Mouse (Mus musculus) midbrain, embryonic 16.5 days (tissue): ENCODE data around the gene Ptpro. TPM values are rescaled to one million over a fixed set of nuclear protein-coding genes. Genes with fewer than 3 reads are reported as not detected.

Experiments used
- ATAC-seq: fragments of 200-750 bp; cut with Nextera tagmentation; 2 replicates; pipeline ENCODE4 v1.8.0; 2017; ENCODE audit warnings: moderate TSS enrichment
- H3K27ac ChIP-seq: fragments of 300-500 bp; sonication (generic); 2 replicates; pipeline ENCODE4 v1.5.1; 2014; ENCODE audit warnings: mild to moderate bottlenecking, low read length, mixed read lengths
- H3K27me3 ChIP-seq: fragments of 300-500 bp; sonication (generic); 2 replicates; pipeline ENCODE4 v1.6.1; 2014; ENCODE audit warnings: low read depth, low read length, mixed read lengths; ENCODE audit not compliant: control insufficient read depth, insufficient read depth
- H3K36me3 ChIP-seq: fragments of 300-500 bp; sonication (generic); 2 replicates; pipeline ENCODE4 v1.6.1; 2014; ENCODE audit warnings: mild to moderate bottlenecking, low read length, moderate library complexity, mixed read lengths; ENCODE audit not compliant: control insufficient read depth, insufficient read depth
- H3K4me1 ChIP-seq: fragments of 300-500 bp; sonication (generic); 2 replicates; pipeline ENCODE4 v1.6.1; 2014; ENCODE audit warnings: mild to moderate bottlenecking, low read length, mixed read lengths; ENCODE audit not compliant: control insufficient read depth, insufficient read depth
- H3K4me2 ChIP-seq: fragments of 300-500 bp; sonication (generic); 2 replicates; pipeline ENCODE4 v1.6.1; 2014; ENCODE audit warnings: mild to moderate bottlenecking, low read length, mixed read lengths
- H3K4me3 ChIP-seq: fragments of 300-500 bp; sonication (generic); 2 replicates; pipeline ENCODE4 v1.5.1; 2014; ENCODE audit warnings: low read depth, mild to moderate bottlenecking, low read length, moderate library complexity, mixed read lengths
- H3K9ac ChIP-seq: fragments of 300-500 bp; sonication (generic); 2 replicates; pipeline ENCODE4 v1.6.1; 2014; ENCODE audit warnings: low read depth, low read length, mixed read lengths
- H3K9me3 ChIP-seq: fragments of 300-500 bp; sonication (generic); replicated peaks from 2 replicates; pipeline ENCODE4 v1.6.1; 2014; ENCODE audit warnings: mild to moderate bottlenecking, low read length, mixed read lengths; ENCODE audit not compliant: control insufficient read depth, poor library complexity, severe bottlenecking
- WGBS: fragments of 180-500 bp; shearing (Covaris S2); extraction: QIAGEN DNeasy Blood & Tissue Kit; methylation state at CpG from one replicate; pipeline ENCODE4 v1.1.7; 2014; 5-methylcytosine and 5-hydroxymethylcytosine counted together
- polyA plus RNA-seq: library from polyadenylated mRNA; unstranded; fragments of >200 nt; fragmentation: Nextera tagmentation; extraction: Ambion mirVana; gene quantifications from 2 replicates; pipeline ENCODE4 v1.2.1, GENCODE M21; 2015

The Ptpro gene
- polyA plus RNA-seq, 1 experiment from 2014 or later = 73.7 TPM

DNA sequence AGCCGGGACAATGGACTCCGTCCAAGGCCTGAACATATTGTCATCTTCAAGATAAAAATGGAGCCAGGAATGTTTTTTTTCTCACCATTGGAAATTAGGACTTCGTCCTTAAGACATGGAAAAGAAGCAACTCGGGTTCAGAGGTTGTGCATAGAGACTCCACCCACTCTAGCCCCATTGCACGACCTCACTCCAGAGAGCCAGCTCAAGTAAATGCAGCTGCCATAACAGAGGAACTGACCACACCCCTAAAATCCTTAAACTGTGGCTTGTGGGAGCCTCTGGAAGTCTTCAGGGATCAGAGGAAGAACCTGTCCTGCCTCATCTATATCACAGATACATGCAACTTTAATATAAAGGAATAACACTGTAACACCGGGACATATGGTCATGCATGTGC is 246.7 kb downstream of the Ptpro start:
- ATAC-seq = no peak

DNA sequence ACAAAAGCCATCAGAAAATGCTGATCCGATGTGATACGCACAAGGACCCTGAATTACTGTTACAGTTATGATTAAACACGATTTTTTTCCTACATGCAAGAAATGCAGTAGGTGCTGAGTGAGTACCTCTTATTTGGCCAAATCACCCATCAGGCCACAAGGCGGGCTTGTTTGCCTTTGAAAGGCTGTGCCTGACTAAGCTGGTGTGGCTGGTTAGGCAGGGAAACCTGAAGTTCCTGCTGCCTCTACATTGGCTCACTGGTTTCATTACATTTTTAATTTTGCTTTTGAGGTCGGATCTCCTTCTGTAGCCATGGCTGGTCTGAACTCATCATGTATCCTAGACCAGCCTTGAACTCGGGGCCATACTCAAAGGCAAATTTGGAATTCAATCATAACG is 250.9 kb downstream of the Ptpro start:
- 87% methylated on average over 7 of the region's 7 CpGs for WGBS
- no peak overlapping the region for H3K9ac ChIP-seq
- H3K27me3 ChIP-seq = no peaks in the 10 kb centered on the region
- H3K9me3 ChIP-seq = no peaks in the 10 kb centered on the region
- no peak for ATAC-seq
- no peak overlapping the region for H3K4me2 ChIP-seq
- peaks cover 4% of the 10 kb centered on the region; the same call in 1 of the 2 replicates for H3K36me3 ChIP-seq
- no peak overlapping the region for H3K4me3 ChIP-seq
- no peak overlapping the region for H3K27ac ChIP-seq
- H3K4me1 ChIP-seq = no peaks in the 10 kb centered on the region

More for the DNA sequence above, 246.7 kb downstream of the Ptpro start:
- H3K9me3 ChIP-seq = no peaks in the 10 kb centered on the region
- no peak overlapping the region for H3K4me2 ChIP-seq
- H3K27ac ChIP-seq = no peak overlapping the region
- no peak overlapping the region for H3K4me3 ChIP-seq
- no peaks in the 10 kb centered on the region for H3K36me3 ChIP-seq
- no peaks in the 10 kb centered on the region for H3K4me1 ChIP-seq
- 77% methylated on average over 6 of the region's 6 CpGs for WGBS
- H3K9ac ChIP-seq = no peak overlapping the region
- H3K27me3 ChIP-seq = no peaks in the 10 kb centered on the region

DNA sequence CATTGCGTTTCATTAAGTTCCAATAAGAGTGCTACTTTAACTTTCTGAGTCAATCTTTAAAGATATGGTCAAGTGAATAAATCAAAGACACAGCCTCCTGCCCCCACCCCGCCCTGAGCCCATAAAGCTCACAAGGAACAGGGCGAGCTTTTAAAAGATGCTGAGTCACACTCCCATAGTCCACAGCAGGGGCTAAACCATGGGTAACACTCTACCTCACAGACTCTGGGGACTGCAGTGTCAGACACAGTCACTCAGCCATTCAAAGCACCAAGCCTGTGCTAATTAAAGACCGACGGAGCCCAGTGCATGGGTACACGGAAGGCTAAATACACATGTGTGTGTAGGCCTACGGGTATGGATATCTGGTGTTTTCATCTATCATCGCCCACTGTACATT is 251.3 kb downstream of the Ptpro start:
- H3K4me2 ChIP-seq = no peak overlapping the region
- no peaks in the 10 kb centered on the region for H3K27me3 ChIP-seq
- no peak overlapping the region for H3K27ac ChIP-seq
- H3K4me3 ChIP-seq = no peak overlapping the region
- H3K9ac ChIP-seq = no peak overlapping the region
- H3K4me1 ChIP-seq = no peaks in the 10 kb centered on the region
- H3K36me3 ChIP-seq = peaks cover 6% of the 10 kb centered on the region; the same call in 1 of the 2 replicates
- no peaks in the 10 kb centered on the region for H3K9me3 ChIP-seq
- ATAC-seq = no peak
- 89% methylated on average over 8 of the region's 8 CpGs for WGBS

DNA sequence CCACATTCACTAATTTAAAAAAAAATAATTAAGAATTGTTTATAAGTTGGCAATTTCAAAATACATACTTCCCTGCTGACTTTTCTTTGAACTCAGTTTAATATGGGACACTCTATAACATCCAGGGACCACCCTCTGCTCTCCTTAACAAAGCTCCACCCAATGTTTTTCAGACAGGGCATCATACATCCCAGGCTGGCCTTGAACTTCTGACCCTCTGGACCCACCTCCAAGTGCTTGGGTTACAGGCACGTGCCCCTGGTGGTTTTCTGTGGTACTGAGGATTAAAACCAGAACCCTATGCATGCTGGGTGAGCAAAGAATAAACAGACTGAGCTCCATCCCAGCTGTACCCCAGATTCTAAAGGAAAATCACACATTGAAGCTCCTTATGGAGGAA is 251.9 kb downstream of the Ptpro start:
- Histone ChIP-seq H3K4me2 (no peak overlapping the region), H3K27ac (no peak overlapping the region), H3K4me3 (no peak overlapping the region), H3K27me3 (no peaks in the 10 kb centered on the region), H3K9ac (no peak overlapping the region), H3K4me1 (no peaks in the 10 kb centered on the region), H3K9me3 (no peaks in the 10 kb centered on the region), H3K36me3 (peaks cover 8% of the 10 kb centered on the region; the same call in 1 of the 2 replicates)
- ATAC-seq = no peak
- WGBS = 64% methylated on average over 1 of the region's 1 CpGs

DNA sequence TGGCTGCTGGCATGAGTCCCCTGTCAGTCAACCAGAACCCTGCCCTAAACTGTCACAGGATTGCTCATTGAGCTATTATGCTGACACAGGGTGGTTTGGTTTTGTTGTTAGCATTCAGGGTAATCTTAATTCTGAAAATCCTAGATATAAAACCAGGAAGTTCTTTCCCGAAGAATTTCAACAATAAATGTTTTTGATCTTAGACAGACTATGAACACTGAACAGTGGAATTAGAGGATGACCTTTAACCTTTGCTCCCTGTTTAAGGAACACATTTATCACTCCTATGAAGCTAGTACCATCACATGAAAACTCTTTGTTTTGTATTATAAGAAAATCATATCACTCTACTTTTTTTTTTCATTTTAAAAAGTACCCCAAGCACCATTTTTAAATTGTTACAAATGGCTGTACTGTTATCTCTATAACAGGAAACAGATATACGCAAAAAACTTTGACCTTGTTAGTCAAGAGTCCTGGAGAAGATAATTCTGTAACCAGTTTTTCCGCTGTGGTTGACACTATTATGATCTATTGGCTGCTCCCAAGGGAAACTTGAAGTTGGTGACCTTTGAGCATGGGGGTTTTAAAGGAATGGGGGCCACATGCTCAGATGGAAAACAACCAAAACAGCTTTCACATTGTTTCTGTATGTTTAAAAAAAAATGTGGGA is 253.6 kb downstream of the Ptpro start:
- Histone ChIP-seq H3K9me3 (no peaks in the 10 kb centered on the region), H3K27ac (no peak overlapping the region), H3K4me3 (no peak overlapping the region), H3K36me3 (peaks cover 8% of the 10 kb centered on the region; the same call in 1 of the 2 replicates), H3K4me1 (no peaks in the 10 kb centered on the region), H3K9ac (no peak overlapping the region), H3K4me2 (no peak overlapping the region), H3K27me3 (no peaks in the 10 kb centered on the region)
- 92% methylated on average over 3 of the region's 3 CpGs for WGBS
- ATAC-seq = no peak

DNA sequence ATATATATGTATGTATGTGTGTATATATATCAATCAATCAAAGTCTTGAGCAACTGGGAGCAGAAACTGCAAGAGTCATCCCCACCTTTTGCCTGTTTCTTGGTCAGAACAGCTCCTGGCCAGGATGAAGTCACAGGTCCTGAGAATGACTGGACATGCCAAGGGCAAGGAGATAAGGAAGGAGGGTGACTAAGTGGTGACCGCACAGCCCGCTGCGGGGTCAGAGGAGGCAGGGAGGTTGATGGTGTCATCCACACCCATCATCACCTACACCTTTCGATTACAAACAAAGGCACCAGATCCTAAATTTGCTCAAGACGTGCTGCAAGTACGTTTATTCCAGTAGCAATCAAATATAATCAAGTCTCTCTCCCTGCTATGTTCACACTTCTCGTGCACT is 254.4 kb downstream of the Ptpro start:
- no peaks in the 10 kb centered on the region for H3K4me1 ChIP-seq
- WGBS = 96% methylated on average over 7 of the region's 7 CpGs
- ATAC-seq = no peak
- no peaks in the 10 kb centered on the region for H3K27me3 ChIP-seq
- H3K4me2 ChIP-seq = no peak overlapping the region
- peaks cover 8% of the 10 kb centered on the region; the same call in 1 of the 2 replicates for H3K36me3 ChIP-seq
- H3K27ac ChIP-seq = no peak overlapping the region
- H3K9me3 ChIP-seq = no peaks in the 10 kb centered on the region
- H3K9ac ChIP-seq = no peak overlapping the region
- H3K4me3 ChIP-seq = no peak overlapping the region

DNA sequence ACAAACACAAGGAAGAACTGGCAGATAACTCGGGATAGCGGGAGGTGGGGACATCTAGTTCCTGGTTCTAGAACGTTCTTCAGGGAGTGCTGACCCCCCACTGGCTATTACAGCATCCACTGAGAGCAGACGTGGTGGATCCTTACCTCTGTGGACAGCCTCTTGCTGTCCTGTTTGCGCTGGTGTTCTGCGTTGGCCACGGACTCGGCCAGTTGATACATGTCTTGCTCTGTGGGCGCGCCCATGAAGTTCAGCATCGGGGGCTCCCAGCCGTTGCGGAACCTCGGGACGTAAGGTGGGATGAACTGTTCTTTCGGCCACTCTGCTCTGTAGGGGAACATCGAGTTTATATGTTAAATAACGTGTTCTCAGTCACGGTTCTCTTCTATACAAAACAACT is 256.8 kb downstream of the Ptpro start:
- no peak overlapping the region for H3K27ac ChIP-seq
- no peak overlapping the region for H3K4me3 ChIP-seq
- H3K4me2 ChIP-seq = no peak overlapping the region
- peaks cover 11% of the 10 kb centered on the region; the same call in 1 of the 2 replicates for H3K36me3 ChIP-seq
- no peak overlapping the region for H3K9ac ChIP-seq
- ATAC-seq = no peak
- WGBS = 95% methylated on average over 19 of the region's 19 CpGs
- no peaks in the 10 kb centered on the region for H3K9me3 ChIP-seq
- H3K27me3 ChIP-seq = no peaks in the 10 kb centered on the region
- H3K4me1 ChIP-seq = no peaks in the 10 kb centered on the region

DNA sequence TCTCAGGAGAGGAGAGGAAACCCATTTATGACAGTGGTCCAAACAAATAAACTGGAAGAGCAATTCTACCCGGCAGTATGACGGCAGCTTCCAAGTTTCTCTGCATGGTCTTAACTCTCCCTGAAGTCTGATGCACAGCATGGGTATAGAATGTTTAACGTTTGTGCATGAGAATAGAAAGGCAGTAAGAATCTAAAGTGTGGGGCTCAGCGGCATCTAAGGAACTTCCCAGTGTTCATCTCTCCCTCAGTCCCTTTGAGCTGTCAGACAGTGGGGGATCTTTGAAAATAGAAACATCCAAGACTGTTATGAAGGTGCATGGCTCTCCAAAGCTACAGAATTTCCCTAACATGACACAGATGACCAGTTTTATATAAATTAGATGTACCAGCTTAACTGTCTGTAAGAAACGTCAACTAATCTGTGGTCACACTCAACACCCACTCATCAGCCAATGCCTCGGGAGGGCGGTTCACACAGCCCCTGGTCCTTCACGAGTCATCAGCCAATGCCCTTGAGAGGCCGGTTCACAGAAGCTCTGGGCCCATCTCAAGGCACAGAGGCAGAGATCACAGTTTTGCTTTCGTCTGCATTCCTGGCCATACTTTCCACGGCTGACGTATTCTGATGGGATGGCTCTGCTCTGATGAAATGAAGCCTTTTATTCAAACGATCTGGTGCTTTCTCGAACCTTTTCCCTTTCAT is 257.4 kb downstream of the Ptpro start:
- 73% methylated on average over 14 of the region's 14 CpGs for WGBS
- no peak overlapping the region for H3K4me3 ChIP-seq
- no peak for ATAC-seq

DNA sequence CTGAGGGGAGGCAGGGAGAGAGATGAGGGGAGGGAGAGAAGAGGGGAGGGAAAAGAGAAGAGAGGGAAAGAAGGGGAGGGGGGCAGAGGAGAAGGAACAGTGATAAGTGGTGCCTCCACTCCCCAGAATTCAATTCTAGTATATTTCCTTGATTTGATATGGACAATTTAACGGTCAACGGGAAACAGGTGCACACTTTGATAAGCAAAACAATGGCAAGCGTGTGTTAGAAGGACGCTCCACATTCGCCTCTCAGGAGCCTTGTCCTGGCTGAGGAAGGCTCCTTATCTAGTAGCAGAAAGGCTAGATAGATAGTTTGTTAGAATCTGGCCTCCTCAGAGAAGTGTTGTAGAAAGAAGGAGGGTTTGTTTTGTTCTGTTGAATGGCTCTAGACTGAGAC is 260.6 kb downstream of the Ptpro start:
- ATAC-seq = no peak
- 75% methylated on average over 5 of the region's 5 CpGs for WGBS
- no peak overlapping the region for H3K9ac ChIP-seq

More for the DNA sequence above, 257.4 kb downstream of the Ptpro start:
- Histone ChIP-seq H3K9me3 (no peaks in the 10 kb centered on the region), H3K4me2 (no peak overlapping the region), H3K27me3 (no peaks in the 10 kb centered on the region), H3K4me1 (no peaks in the 10 kb centered on the region), H3K36me3 (peaks cover 11% of the 10 kb centered on the region; the same call in 1 of the 2 replicates), H3K9ac (no peak overlapping the region), H3K27ac (no peak overlapping the region)

More for the DNA sequence above, 260.6 kb downstream of the Ptpro start:
- Histone ChIP-seq H3K27ac (no peak overlapping the region), H3K4me2 (no peak overlapping the region), H3K4me3 (no peak overlapping the region), H3K4me1 (no peaks in the 10 kb centered on the region), H3K36me3 (peaks cover 9% of the 10 kb centered on the region), H3K27me3 (no peaks in the 10 kb centered on the region), H3K9me3 (no peaks in the 10 kb centered on the region)
